Comparison of ENCODE assay signal across 13 mouse cellular contexts in the genomic region with DNA sequence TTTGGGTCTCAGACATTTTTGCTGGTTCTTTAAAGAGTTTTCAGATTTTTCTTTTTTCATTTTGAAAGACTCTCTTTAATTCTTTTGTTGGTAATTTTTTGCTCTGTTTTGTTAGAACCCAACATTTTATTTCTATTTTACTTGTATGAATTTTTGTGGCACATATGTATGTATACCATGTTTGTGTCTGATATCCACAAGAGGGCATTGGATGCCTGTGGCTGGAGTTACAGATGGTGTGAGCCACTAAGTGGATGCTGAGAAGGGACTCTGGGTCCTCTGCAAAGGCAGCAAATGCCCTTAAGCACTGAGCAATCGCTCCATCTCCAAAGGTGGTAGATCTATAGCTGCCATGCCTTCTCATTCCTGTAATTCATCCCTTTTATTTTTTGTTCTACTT. TPM values are rescaled to one million over a fixed set of nuclear protein-coding genes. Genes with fewer than 3 reads are reported as not detected.
A peak's percentile ranks its signal among the peaks of the same experiment; 100 is the strongest.
DNase-seq lines count a peak whose midpoint lies in the region; ATAC-seq and TF ChIP-seq lines count a peak whose summit lies in the region.
"Had no signal": no experiment of that assay in that cellular context is flagged by ENCODE, and none has a peak within 500 bp of the region (broad histone marks: within the 10 kb centered on the region; RNA-seq: fewer than 3 reads in every experiment).

No protein-coding gene starts in this region.

- intact Hi-C loops in heart, adult 2 months (cut with DNase I): loop anchor here (5.0 kb wide), 2 partner anchors 188 to 253 kb away; no protein-coding TSS in a partner anchor
- intact Hi-C loops in heart, postnatal 14 days (cut with DNase I): no loop called here

- 89% methylated on average over 1 of the region's 1 CpGs for WGBS in heart, adult 2 months
- whole genome bisulfite sequencing in midbrain, embryonic 11.5 days: 80% methylated on average over 1 of the region's 1 CpGs
- WGBS in midbrain, embryonic 10.5 days: 91% methylated on average over 1 of the region's 1 CpGs

- no peaks in the 10 kb centered on the region for H3K4me1 ChIP-seq in heart, adult 2 months (ENCODE audit: control insufficient read depth, insufficient read depth, low read length)
- no peaks in the 10 kb centered on the region for H3K4me1 ChIP-seq in midbrain, embryonic 11.5 days (ENCODE audit: control insufficient read depth, insufficient read depth, low read length)
- no peaks in the 10 kb centered on the region for H3K4me1 ChIP-seq in midbrain, embryonic 10.5 days
- H3K4me1 ChIP-seq: lung, embryonic 15.5 days; midbrain, embryonic 13.5 days; neural tube, embryonic 15.5 days had no signal

- TF ChIP-seq CTCF in heart, adult 2 months (IDR thresholded peaks at IDR 0.05): peak; percentile 53

- DNase-seq in heart, adult 2 months: no peak
- DNase-seq in heart, postnatal 14 days: no peak
- DNase-seq in midbrain, embryonic 11.5 days (ENCODE audit: low spot score, missing footprints): peak; percentile 26
- no peak for DNase-seq in midbrain, embryonic 10.5 days (ENCODE audit: low spot score)
- DNase-seq in naive thymus-derived CD4-positive, alpha-beta T cell, adult 2 months (ENCODE audit: low read depth): peak; percentile 46
- no peak for DNase-seq in right cerebral cortex, postnatal 36 days (ENCODE audit: low spot score in 2 of 2)
- DNase-seq: cerebellum, postnatal 25 days; kidney, adult 8-10 months had no signal

- no peak overlapping the region for H3K9ac ChIP-seq in heart, adult 2 months (ENCODE audit: low read depth, low read length)
- H3K9ac ChIP-seq in midbrain, embryonic 11.5 days (ENCODE audit: low read length): no peak overlapping the region
- H3K9ac ChIP-seq: lung, embryonic 15.5 days; midbrain, embryonic 13.5 days; neural tube, embryonic 15.5 days had no signal

- no peak overlapping the region for H3K4me2 ChIP-seq in midbrain, embryonic 11.5 days
- H3K4me2 ChIP-seq: lung, embryonic 15.5 days; midbrain, embryonic 13.5 days; neural tube, embryonic 15.5 days had no signal

- no peak for ATAC-seq in midbrain, embryonic 11.5 days (ENCODE audit: low FRiP score)
- ATAC-seq in erythroblast, adult 5-6 weeks (replicated peaks; ENCODE audit: low FRiP score, poor library complexity, severe bottlenecking): no peak
- ATAC-seq in activated CD4-positive, CD25-positive, alpha-beta regulatory T cell, adult 4 months: no peak
- ATAC-seq: midbrain, embryonic 13.5 days had no signal

- no peak overlapping the region for H3K27ac ChIP-seq in heart, adult 2 months
- no peak overlapping the region for H3K27ac ChIP-seq in midbrain, embryonic 11.5 days (ENCODE audit: low read depth, low read length)
- H3K27ac ChIP-seq in midbrain, embryonic 10.5 days (replicated peaks): no peak overlapping the region
- H3K27ac ChIP-seq: lung, embryonic 15.5 days; midbrain, embryonic 13.5 days; neural tube, embryonic 15.5 days had no signal

- H3K79me2 ChIP-seq in heart, adult 2 months (replicated peaks; ENCODE audit: control insufficient read depth, insufficient read depth, low read length): no peaks in the 10 kb centered on the region

- no peak for TF ChIP-seq EP300 in heart, adult 2 months (IDR thresholded peaks at IDR 0.05; ENCODE audit: insufficient read depth, low read depth, low read length)

- H3K4me3 ChIP-seq in heart, adult 2 months: no peak overlapping the region
- no peak overlapping the region for H3K4me3 ChIP-seq in midbrain, embryonic 11.5 days (ENCODE audit: low read depth, low read length)
- H3K4me3 ChIP-seq in midbrain, embryonic 10.5 days: no peak overlapping the region
- H3K4me3 ChIP-seq: lung, embryonic 15.5 days; midbrain, embryonic 13.5 days; neural tube, embryonic 15.5 days had no signal

- H3K9me3 ChIP-seq in midbrain, embryonic 11.5 days (ENCODE audit: control insufficient read depth, low read length): no peaks in the 10 kb centered on the region
- no peaks in the 10 kb centered on the region for H3K9me3 ChIP-seq in midbrain, embryonic 10.5 days (replicated peaks)
- H3K9me3 ChIP-seq: lung, embryonic 15.5 days; midbrain, embryonic 13.5 days; neural tube, embryonic 15.5 days had no signal

- no peak for TF ChIP-seq POLR2A in heart, adult 2 months (IDR thresholded peaks at IDR 0.05; ENCODE audit: insufficient read depth, low read depth, low read length)

- peaks cover 5% of the 10 kb centered on the region for H3K36me3 ChIP-seq in heart, adult 2 months (ENCODE audit: control insufficient read depth, insufficient read depth, low read length)
- H3K36me3 ChIP-seq in midbrain, embryonic 11.5 days (ENCODE audit: control insufficient read depth, insufficient read depth, low read length): peaks cover 5% of the 10 kb centered on the region; the same call in 1 of the 2 replicates
- H3K36me3 ChIP-seq in midbrain, embryonic 10.5 days: peaks cover 47% of the 10 kb centered on the region

- no peaks in the 10 kb centered on the region for H3K27me3 ChIP-seq in heart, adult 2 months (ENCODE audit: control insufficient read depth, insufficient read depth, low read length)
- H3K27me3 ChIP-seq in midbrain, embryonic 11.5 days (ENCODE audit: control insufficient read depth, insufficient read depth, low read length): no peaks in the 10 kb centered on the region
- H3K27me3 ChIP-seq in midbrain, embryonic 10.5 days (ENCODE audit: low read depth, poor library complexity, severe bottlenecking): no peaks in the 10 kb centered on the region
- H3K27me3 ChIP-seq: lung, embryonic 15.5 days; midbrain, embryonic 13.5 days; neural tube, embryonic 15.5 days had no signal

RNA-seq across cellular contexts. Expression of a gene that starts 30.7 kb away (rescaled TPM):
- 10 to 100 TPM; 69.9 to 81.5 TPM for total RNA-seq in heart, adult 2 months (2021)
- polyA plus RNA-seq in heart, adult 2 months (2012; rRNA removed): 53.4 and 55.3 TPM in 2 replicates
- 10 to 100 TPM; 60.2 to 62.4 TPM for total RNA-seq in heart, postnatal 14 days (2021)
- polyA plus RNA-seq in midbrain, embryonic 11.5 days (2014; fragmentation: Nextera tagmentation; extraction: Ambion mirVana): 76.8 and 79.4 TPM in 2 replicates
- polyA plus RNA-seq in midbrain, embryonic 10.5 days (2016; fragmentation: Nextera tagmentation; extraction: Ambion mirVana): 52.0 and 65.5 TPM in 2 replicates
- 8.3 and 18.8 TPM in 2 replicates for total RNA-seq in erythroblast, adult 5-6 weeks (2015; ENCODE audit: low replicate concordance)
- total RNA-seq in erythroblast, adult 5-6 weeks (2017; ENCODE audit: low replicate concordance): 15.8 and 22.2 TPM in 2 replicates
- polyA plus RNA-seq in activated CD4-positive, CD25-positive, alpha-beta regulatory T cell, adult 4 months (2017; shearing (Covaris generic)): 10 to 100 TPM; 65.0 to 68.7 TPM

Comparison
In these comparisons a context has a peak if more than half of its experiments do, and no peak if none do; other contexts are left out.
1. DNase-seq: peak in midbrain, embryonic 11.5 days (single experiment) and naive thymus-derived CD4-positive, alpha-beta T cell, adult 2 months (single experiment); none in heart, adult 2 months (0 of 2), heart, postnatal 14 days (0 of 2), midbrain, embryonic 10.5 days (single experiment) and right cerebral cortex, postnatal 36 days (0 of 2).